Mouse (Mus musculus) gastrocnemius, adult 8-10 months (tissue): ENCODE measurements around the gene Thap12. TPM values are rescaled to one million over a fixed set of nuclear protein-coding genes. Genes with fewer than 3 reads are reported as not detected.
A peak's percentile ranks its signal among the peaks of the same experiment; 100 is the strongest.

ENCODE experiments used
- DNase-seq, 2 experiments: peaks; one replicate each; pipeline ENCODE4 v3.0.0; 2022; ENCODE audit warnings: low spot score in 2 of 2
- total RNA-seq, 4 experiments: library from RNA; stranded (reverse); gene quantifications; 2 replicates each; pipeline ENCODE4 v1.2.4; 2022

Gene Thap12
- total RNA-seq, 4 experiments from 2014 or later, result 125 to 158 (median 133) TPM

DNA sequence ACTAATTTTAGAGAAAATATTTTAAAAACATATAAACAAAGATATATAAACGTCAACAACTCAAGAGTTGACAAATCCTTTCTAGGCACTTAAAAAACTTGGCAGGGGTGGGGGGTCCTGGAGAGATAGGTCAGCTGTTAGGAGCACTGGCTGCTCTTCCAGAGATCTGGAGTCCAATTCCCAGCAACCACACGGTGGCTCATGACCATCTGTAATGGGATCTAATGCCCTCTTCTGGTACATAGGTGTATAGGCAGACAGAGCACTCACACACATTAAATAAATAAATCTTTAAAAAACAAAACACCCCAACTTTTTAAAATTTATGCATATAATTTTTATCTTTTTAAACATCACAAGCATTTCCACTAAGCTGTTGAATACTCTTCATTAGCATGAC lies 5.4 kb upstream of the Thap12 start:
- no peak for DNase-seq

DNA sequence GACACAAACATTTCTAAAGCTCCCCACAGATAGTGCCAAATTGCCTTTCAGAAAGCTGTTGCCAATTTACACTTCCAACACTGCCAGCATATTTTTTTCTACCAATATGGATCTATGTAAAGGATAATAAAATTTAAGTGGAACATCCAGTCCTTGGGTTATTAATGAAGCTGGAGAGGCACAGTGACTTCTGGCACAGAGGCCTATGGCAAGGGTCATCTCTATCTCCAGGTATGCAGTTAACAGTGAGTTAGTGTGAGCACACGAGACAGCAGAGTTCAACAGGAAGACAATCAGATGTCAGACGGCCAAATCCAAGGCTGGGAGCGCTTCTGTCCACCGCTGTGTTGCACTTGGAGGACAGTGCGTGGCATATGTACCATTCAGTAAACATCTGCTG lies 4.9 kb upstream of the Thap12 start:
- no peak for DNase-seq

DNA sequence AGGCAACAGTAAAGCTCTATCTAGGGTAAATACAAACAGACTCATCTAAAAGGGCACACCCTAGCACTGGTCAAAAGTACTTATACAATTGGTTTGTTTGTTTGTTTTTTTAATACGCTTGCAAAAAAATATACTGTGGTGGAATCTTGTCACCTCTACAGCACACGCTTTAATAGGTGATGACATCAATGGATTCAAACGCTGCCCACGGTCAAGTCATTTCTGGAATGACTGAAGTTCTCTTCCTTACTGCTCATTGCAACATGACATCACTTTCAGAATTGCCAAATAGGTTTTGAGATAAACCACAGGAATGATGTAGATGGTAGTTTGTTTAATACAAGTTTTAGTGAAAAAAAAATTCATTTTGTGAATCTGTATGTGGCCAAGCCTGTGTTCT lies 4.3 kb upstream of the Thap12 start:
- DNase-seq, result no peak

DNA sequence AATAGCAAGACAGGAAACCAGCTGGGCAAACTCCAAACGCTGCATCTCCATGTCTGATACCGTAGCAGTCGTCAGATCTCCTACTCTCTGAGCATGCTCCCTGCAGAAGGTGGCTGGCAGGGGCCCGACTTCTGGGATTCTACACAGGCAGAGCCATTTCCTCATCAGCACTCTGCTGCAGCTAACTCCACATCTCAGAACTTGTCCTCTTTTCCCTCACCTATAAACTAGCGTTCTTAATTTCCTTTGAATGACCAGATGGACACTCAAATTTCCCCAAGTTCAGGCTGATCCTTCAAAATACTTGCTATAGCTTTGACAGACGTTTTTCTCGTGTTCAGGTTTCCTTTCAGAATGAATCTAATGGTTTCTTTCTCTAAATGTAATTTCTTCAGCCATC lies 1.1 kb upstream of the Thap12 start:
- no peak for DNase-seq

DNA sequence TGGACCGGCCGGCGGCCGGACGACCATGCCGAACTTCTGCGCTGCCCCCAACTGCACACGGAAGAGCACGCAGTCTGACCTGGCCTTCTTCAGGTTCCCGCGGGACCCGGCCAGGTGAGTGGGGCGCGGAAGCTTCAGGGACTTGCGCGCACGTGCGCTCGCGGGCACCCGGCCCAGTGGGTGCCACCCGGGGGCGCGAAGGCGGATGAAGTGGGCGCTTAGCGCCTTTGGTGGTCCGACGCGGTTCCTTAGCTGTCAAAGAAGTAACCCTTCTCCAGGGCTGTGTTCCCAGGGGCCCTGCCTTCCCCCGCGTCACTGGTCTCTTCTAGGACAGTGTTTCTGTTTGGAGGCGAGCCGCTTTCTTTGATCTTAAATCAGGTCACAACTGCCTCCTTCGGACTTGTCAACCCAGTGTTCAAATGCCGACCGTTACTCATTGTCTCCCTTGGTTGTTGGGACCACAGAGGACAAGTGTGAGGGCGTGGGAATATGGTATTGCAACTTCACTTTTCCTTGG lies 520 bp downstream of the Thap12 start:
- DNase-seq, result peak; percentile 19 to 22

DNA sequence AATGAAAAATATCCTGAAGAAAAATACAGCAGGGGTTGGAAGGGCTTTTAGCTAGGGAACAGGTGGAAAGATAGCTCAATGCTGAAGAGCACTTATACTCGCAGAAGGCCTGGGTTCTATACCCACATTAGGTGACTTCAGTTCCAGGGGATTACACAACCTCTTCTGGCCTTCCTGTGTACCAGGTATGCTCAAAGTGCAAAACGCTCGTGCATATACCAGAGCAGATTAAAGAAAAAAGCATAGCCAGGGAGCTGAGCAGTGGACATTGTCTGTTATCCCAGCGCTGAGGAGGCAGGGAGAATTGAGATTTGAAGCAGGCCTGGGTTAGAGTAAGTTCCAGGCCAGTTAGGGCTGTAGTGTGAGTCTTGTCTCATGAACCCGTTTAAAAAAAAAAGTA lies 1.4 kb downstream of the Thap12 start:
- DNase-seq, result no peak

DNA sequence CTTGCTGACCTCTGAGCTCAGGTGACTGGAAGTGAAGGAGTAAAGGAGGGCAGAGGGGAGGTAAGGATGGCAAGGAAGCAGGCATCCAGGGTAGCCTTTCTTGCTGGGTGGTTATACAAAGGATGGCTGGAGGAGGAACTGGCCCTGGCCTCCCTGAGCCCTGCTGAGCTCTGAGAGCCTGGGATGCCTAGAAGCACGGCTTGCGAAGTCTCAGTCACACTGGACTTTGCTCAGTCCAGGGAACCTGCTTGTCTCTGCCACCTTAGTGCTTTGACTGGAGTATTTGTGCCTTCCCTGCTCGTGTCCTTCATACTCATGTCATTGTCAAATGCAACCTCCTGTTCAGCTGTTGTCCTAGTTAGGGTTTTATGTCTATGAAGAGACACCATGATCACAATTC lies 10.8 kb downstream of the Thap12 start:
- DNase-seq, result no peak

DNA sequence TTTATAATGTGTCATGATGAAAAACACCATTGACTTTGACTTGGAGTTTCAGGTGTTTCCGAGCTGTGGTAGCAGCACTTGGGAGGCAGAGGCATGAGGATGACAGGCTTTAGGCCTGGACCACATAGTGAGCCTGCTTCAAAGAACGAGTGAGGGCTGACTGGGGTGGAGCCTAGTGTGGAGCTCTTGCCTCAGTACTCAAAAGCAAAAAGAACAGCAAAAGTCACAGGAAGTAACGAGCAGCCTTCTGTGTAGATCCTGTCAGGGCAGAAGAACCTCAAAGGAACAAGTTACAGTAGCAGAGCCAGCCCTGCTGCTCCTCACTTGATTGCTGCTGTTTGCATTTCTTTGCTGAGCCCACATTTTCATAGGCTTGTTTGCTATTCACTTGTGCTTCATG lies 14.5 kb downstream of the Thap12 start:
- DNase-seq, result no peak

DNA sequence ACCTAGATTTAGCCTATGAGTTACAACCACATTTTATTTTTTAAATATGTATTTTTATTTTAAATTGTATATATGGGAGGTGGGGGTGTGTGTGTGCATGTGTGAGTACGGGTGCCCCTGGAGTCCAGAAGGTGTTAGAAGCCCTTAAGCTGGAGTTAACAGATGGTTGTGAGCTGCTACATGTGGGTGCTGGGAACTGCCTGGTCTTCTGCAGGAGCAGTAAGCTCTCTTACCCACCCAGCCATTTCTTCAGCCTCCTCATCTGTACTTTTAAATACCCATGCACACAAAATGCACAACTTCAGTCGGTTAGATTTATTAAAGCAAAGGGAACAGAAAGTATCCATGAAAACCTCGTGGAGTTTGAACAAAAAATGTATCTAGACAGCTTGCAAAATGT lies 16.9 kb downstream of the Thap12 start:
- DNase-seq, result no peak

DNA sequence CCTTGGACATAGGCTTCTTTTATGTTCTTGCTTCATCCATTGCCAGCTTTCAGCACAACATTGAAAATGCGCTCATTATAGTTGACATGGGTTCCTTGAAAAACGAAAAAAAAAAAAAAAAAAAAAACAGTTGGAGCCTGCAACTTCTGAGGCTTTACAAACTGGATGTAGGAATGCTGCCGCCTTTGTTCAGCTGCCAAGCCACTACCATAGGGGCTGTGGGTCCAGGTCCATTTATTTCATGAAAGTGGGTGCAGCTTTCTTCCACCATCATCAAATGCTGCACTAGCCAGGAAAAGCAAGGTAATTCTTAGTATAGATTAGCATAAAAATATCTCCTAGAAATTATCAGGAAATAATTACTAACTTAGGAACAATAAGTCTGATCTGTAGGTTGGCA lies 17.8 kb downstream of the Thap12 start:
- no peak for DNase-seq

DNA sequence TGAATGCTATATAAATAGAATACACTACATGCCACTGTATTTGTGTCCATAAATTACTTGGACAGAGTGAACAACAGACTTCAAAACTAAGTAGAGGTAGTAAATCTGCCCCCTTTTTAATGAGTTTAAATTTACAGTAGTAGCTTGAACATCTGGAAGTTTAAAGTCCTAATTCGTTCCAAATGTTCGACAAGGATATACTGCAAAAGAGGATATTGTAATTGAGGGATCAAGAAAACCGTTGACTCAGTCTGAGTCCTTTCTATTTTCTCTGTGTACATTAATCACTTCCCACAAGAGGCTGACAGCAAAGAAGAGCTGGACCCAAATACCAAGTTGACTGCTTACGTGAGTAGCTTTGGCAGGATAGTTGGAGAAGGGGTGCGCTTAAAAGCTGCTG lies 18.3 kb downstream of the Thap12 start:
- DNase-seq, result no peak

DNA sequence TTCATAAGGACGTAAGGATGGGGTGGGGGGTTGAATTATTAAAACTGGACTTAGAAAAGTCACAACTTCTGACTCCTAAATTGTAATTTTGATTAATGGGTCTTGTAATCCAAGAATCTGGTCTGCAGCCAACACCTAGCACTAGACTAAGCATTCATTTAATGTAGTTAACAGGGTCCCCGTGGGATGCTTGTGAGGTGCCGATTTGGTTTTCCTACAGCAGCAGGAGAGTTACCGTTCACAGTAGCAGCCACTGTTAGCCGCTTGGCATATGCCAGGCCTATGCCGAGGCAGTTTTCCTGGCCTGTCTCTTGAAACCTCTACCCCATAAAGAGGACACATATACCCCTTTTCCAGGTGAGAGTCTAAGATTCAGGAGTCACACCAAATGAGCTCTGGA lies 18.7 kb downstream of the Thap12 start:
- no peak for DNase-seq

DNA sequence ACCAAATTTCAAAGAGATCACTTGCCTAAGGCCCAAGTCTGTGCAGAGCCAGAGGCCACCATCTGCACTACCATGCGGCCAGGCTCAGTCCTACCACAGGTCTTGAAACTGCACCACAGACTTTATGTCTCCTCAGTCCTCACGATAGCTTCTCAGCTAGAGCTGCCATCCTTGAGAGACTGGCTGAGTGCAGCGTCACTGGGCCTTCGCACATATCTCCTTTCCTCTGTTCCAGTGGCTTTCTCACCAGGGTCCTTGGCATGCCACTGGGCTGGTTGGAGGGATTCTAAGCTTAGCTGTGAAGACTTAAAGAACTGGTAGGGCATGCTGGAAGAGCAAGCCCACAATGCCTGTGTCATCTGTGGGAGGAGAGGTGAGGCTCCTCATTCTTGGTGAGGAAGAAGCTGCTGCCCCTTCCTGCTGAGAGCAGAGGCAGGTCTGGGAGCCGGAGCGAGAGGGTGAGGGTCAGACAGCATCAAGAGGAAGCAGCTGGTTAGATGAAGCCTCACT lies 22.8 kb downstream of the Thap12 start:
- DNase-seq, result no peak

DNA sequence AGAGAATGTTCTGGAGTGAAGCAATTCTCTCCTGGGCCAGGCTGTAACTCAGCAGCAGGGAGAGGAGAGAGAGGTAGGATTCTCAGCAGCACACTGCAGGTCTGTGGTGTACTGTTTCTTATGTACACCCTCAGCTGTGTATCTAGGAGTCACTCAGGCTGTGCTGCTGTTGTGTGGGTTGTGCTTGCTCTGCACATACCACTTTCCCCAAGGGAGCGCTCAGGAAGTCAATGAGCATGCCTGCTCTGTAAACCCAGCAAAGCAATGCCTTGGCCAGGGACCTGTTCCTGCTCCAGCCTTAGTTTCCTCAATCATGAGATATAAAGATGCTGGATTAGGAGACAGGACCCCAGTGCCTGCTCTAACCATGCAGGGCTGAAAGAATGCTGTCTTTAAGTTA lies 25.1 kb downstream of the Thap12 start:
- no peak for DNase-seq

DNA sequence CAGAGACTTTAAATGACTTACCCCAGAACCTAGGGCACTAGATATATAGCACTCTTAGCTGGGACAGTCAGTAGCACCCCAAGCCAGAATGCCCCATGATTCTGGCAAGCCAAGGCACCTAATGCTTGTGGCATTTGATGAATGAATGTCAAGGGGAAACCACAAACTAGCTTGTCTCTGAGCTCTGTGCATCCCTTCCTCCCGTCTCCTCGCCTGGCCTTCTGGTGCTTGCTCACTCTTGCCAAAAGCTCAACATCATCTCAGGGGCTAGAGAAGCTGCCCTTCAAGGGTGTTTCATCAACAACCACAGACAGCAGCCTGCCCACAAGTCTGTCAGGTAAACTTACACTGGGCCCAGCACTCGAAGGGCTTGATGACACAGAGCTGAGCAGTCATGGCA lies 25.6 kb downstream of the Thap12 start:
- no peak for DNase-seq

DNA sequence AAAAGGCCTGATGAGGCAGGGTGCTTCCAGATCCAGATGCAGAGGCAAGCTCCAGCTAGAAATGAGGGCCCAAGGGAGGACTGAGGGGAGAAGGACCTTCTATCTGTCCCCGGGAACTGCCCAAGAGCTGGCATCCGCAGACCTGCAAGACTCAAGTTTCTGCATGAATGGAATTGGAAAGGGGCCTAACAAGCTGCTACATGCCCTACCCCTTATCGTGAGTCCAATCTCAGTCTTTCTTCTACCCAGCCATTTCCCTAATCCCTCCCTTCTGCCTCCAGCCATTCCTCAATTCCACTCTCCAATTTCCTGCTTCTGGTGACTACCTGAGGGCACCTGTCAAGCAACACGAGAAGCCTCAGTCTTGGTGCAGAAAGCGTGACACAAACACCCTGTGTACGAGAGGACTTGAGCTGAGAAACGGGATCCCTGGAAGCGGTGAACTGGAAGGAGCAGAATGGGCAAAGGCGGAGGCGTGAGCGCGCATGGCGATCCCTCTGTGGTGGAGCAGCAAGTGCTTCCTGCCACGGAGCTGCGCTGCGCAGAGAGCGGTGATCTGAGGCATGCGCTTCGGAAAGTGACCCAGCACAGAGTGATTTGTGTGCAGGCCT lies 26.9 kb downstream of the Thap12 start:
- no peak for DNase-seq

DNA sequence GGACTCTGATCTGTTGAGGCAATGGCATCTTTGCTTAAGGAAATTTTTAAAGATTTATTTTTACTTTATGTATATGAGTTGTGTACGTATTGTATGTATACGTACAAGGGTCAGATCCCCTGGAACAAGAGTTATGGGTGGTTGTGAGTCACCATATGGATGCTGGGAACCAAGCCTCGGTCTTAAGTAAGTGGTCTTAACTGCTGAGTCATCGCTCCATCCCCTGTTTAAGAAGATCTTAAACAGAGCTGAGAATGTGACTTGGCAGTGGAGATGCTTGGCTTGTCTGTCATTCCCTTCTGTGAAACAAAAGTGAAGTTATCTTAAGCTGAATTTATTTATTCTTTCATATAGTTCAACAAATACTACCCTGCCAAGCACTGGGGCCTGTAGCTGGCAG lies 31.1 kb downstream of the Thap12 start:
- DNase-seq, result no peak

DNA sequence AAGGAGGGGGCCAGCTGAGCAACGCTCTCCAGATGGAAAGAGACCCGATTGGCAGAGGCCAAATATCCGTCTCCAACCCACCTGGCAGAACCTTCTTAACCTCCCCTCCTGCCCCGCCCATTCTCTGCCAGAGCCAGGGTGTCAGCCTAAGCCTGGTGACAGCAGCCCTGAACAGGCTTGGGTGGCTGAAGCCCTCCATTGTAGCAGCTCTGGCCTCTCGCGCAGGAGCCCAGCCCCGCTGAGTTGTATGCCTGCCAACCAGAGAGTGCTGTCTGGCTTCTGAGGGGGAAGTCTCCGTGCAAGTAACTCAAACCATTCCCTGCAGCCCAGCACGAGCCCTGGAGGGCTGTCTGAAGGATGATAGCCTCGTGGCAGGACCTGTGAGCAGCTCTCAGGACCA lies 32.0 kb downstream of the Thap12 start:
- DNase-seq, result peak in 1 of 2 experiments; percentile 36

DNA sequence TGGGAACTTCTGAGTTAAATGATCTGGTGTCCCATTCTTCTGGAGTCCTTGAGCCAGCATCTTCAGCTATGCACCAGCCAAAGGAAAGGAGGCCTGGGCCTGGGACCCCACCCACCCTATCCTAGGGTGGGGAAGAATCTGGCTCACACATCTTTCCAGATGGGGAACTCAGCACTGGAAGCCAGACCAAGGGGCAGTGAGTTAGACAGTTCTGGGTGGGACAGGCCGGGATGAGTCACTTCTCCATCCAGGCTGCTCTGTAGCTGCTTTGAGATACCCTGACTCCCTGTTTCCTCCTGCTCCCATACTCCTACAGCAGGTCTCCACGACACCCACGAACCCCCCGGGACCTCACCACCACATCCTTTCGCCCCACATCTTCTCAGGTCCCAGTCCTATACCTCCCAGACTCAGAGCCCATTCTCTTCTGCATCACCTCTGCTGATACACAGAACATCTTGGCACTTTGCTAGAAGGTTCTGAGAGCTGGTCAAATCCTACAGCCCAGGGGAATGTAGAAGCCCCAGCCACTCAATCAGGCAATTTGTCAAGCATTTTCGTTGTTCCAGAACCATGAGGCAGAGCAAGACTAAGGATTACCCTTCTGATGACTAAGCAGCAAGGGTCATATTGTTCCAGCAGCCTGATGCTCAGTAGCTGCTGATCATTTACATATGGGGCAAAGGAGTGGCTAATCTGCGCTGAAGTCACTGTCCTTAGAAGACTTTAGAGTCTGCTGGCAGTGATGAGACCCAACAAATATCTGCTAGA lies 34.1 kb downstream of the Thap12 start:
- DNase-seq, result peak; percentile 8 to 36

DNA sequence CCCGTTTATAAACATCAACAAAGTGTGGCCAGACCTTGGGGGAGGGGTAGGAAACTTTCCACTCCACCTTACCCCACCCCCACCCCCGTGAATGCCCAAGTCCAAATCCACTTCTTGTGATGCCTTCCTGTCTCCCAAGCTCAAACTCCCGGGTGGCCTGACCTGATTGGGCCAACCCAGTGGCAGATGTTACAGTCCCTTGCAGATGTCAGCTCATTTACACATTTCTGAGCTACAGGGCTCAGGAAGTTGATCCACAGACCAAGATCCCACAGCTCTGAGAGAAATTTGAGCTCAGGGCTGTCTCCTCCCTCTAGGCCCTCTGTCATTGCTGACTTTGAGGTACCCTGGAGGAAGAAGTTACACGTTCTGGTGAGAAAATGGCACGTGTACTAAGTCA lies 37.5 kb downstream of the Thap12 start:
- no peak for DNase-seq

DNA sequence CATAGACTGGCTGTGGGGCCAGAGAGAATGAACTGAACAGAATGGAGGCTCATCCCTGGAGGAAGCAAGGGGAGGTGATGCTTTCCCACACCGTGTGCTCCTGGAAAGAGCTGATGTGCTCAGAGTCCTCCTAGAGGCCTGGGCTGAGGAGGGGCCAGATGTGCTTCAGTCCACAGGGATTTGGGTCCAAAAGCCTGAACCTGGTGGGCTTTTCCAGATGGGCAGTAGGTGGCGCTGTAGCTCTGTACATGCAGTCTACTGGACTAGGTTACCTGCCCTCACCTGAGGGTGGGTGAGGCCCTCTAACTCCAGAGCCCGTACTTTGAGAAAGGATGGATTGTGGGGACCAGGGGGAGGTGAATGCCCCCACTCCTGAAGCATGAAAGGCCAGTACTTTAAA lies 40.4 kb downstream of the Thap12 start:
- peak; percentile 32 to 37 for DNase-seq

DNA sequence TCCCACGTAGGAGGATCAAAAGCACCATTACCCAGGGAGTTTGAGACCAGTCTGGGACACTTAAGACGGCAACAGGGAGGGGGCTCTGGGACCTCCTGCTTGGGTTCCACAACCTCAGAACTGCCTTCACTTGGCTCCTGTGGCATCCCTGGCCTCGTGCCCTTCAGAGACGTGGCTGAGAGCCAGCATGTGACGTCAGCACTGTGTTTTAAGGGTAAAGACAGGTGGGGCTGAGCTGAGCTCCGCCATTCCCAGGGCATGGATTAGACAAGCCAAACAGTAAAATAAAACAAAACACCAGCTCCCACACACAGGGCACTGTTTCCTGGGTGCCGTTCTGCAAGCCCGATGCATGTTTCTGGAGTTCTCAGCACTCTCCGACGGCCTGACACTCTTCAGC lies 47.5 kb downstream of the Thap12 start:
- no peak for DNase-seq

DNA sequence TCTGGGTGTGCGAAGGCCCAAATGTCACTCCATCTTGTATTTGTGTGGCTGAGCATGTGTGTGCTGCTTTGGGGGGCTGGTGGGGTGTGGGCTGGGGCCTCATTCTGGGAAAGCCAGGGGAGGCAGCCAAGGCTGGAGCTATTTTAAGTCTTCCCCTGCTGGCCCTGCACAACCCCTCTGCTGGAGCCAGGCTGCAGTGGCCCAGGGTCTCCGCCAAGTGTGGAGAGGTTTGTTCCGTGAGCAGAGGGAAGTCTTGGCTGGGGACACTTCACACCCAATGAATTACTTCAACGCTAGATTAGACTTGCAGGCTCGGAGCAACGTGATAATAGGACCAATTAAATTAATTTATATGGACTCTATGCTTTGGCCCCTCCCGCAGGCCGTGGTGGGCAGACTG lies 49.8 kb downstream of the Thap12 start:
- peak; percentile 26 to 53 for DNase-seq
